Comparison of ENCODE assay signal across 16 mouse cellular contexts in genomic region chr11:61436298-61436697, GRCm38 (mm10). TPM values are rescaled to one million over a fixed set of nuclear protein-coding genes. Genes with fewer than 3 reads are reported as not detected.
"Had no signal": no experiment of that assay in that cellular context is flagged by ENCODE, and none has a peak within 500 bp of the region (broad histone marks: within the 10 kb centered on the region; RNA-seq: fewer than 3 reads in every experiment).

No protein-coding gene starts in this region.

- H3K27ac ChIP-seq: liver, embryonic 15.5 days had no signal

- H3K36me3 ChIP-seq: liver, embryonic 15.5 days had no signal

- DNase-seq: kidney, adult 8-10 months; kidney, postnatal 10 days; kidney, postnatal 4 days; lung, adult 2 months; lung, postnatal 36 days; midbrain, embryonic 14.5 days; retina, postnatal 1 day; right cerebral cortex, postnatal 4 days; spleen, adult 18-20 months; thymus, adult 18-20 months; thymus, postnatal 14 days had no signal

- H3K9ac ChIP-seq: liver, embryonic 15.5 days had no signal

- ATAC-seq: lung, postnatal 0 days had no signal

- H3K4me3 ChIP-seq: liver, embryonic 15.5 days; myocyte had no signal

- H3K4me1 ChIP-seq: liver, embryonic 15.5 days had no signal

- H3K4me2 ChIP-seq: liver, embryonic 11.5 days; liver, embryonic 15.5 days had no signal

- H3K9me3 ChIP-seq: liver, embryonic 15.5 days had no signal

RNA-seq across cellular contexts. Expression of gene Rnf112, which starts 17.6 kb away (rescaled TPM):
- total RNA-seq: megakaryocyte progenitor cell, adult 5-6 weeks had no signal
- polyA plus RNA-seq: myocyte had no signal

RNA-seq across cellular contexts. Expression of gene Mfap4, which starts 48.9 kb away (rescaled TPM):
- total RNA-seq: megakaryocyte progenitor cell, adult 5-6 weeks had no signal

RNA-seq across cellular contexts. Expression of gene Slc47a1, which starts 58.2 kb away (rescaled TPM):
- total RNA-seq: megakaryocyte progenitor cell, adult 5-6 weeks had no signal
- polyA plus RNA-seq: midbrain, embryonic 14.5 days had no signal
